Mouse (Mus musculus) heart, postnatal 0 days (tissue): ENCODE data around the gene Elmo2. TPM values are rescaled to one million over a fixed set of nuclear protein-coding genes. Genes with fewer than 3 reads are reported as not detected.

Source experiments
- ATAC-seq: fragments of 200-750 bp; cut with Nextera tagmentation; 2 replicates; pipeline ENCODE4 v1.8.0; 2017; ENCODE audit warnings: low read depth, moderate number of reproducible peaks, moderate library complexity; ENCODE audit not compliant: insufficient read depth
- DNase-seq: peaks from one replicate; pipeline ENCODE4 v3.0.0-alpha.2; 2016; ENCODE audit warnings: low spot score
- H3K27ac ChIP-seq: fragments of 300-500 bp; sonication (generic); 2 replicates; pipeline ENCODE4 v1.5.1; 2014; ENCODE audit warnings: low read depth, mild to moderate bottlenecking
- H3K27me3 ChIP-seq: fragments of 300-500 bp; sonication (generic); 2 replicates; pipeline ENCODE4 v1.6.1; 2014; ENCODE audit warnings: low read length, mixed read lengths; ENCODE audit not compliant: control insufficient read depth, insufficient read depth
- H3K36me3 ChIP-seq: fragments of 300-500 bp; sonication (generic); replicated peaks from 2 replicates; pipeline ENCODE4 v1.6.1; 2014; ENCODE audit warnings: low read length, mixed read lengths; ENCODE audit not compliant: control insufficient read depth, insufficient read depth
- H3K4me1 ChIP-seq: fragments of 300-500 bp; sonication (generic); 2 replicates; pipeline ENCODE4 v1.6.1; 2014; ENCODE audit warnings: antibody characterized with exemption; ENCODE audit not compliant: control insufficient read depth, insufficient read depth
- H3K4me2 ChIP-seq: fragments of 300-500 bp; sonication (generic); 2 replicates; pipeline ENCODE4 v1.6.1; 2014; ENCODE audit warnings: low read depth, mild to moderate bottlenecking, low read length, moderate library complexity
- H3K4me3 ChIP-seq: fragments of 300-500 bp; sonication (generic); 2 replicates; pipeline ENCODE4 v1.5.1; 2014; ENCODE audit warnings: low read depth, low read length
- H3K9ac ChIP-seq: fragments of 300-500 bp; sonication (generic); replicated peaks from 2 replicates; pipeline ENCODE4 v1.6.1; 2014; ENCODE audit warnings: low read depth, low read length, mixed read lengths
- H3K9me3 ChIP-seq: fragments of 300-500 bp; sonication (generic); replicated peaks from 2 replicates; pipeline ENCODE4 v1.6.1; 2016; ENCODE audit warnings: low read length; ENCODE audit not compliant: control insufficient read depth
- CTCF ChIP-seq: IDR thresholded peaks from 2 replicates; pipeline ENCODE4 v1.5.1; 2016; ENCODE audit warnings: antibody characterized with exemption, control low read depth, low read depth
- EP300 ChIP-seq: IDR thresholded peaks from 2 replicates; pipeline ENCODE4 v1.6.1; 2016; ENCODE audit warnings: antibody characterized with exemption, low read depth
- WGBS: fragments of 180-500 bp; shearing (Covaris S2); extraction: QIAGEN DNeasy Blood & Tissue Kit; methylation state at CpG from one replicate; pipeline ENCODE4 v1.1.7; 2014; 5-methylcytosine and 5-hydroxymethylcytosine counted together
- polyA plus RNA-seq: library from polyadenylated mRNA; unstranded; fragments of >200 nt; fragmentation: Nextera tagmentation; extraction: Ambion mirVana; gene quantifications from 2 replicates; pipeline ENCODE4 v1.2.1, GENCODE M21; 2015
- total RNA-seq: library from RNA; depleted of rRNA; stranded (reverse); fragments of >200 nt; gene quantifications from 2 replicates; pipeline ENCODE4 v1.2.3, GENCODE M21; 2014; ENCODE audit warnings: low replicate concordance

The Elmo2 gene
- total and polyA plus RNA-seq, 2 experiments from 2014 or later = 24.1 to 70.6 TPM

GRCm38 (mm10) chr2:165246349-165246748 lies 79.9 kb downstream of the Elmo2 start:
- DNase-seq (no peak), ATAC-seq (no peak)
- H3K4me2 ChIP-seq = no peak overlapping the region
- no peaks in the 10 kb centered on the region for H3K4me1 ChIP-seq
- H3K9ac ChIP-seq = no peak overlapping the region
- H3K27me3 ChIP-seq = peaks cover 72% of the 10 kb centered on the region
- no peak overlapping the region for H3K4me3 ChIP-seq
- no peaks in the 10 kb centered on the region for H3K36me3 ChIP-seq
- 10% methylated on average over 11 of the region's 11 CpGs for WGBS
- TF ChIP-seq EP300 (no peak), CTCF (no peak)
- H3K9me3 ChIP-seq = no peaks in the 10 kb centered on the region
- H3K27ac ChIP-seq = no peak overlapping the region

GRCm38 (mm10) chr2:165243122-165243720 lies 83.1 kb downstream of the Elmo2 start:
- H3K4me2 ChIP-seq = no peak overlapping the region
- H3K27me3 ChIP-seq = peaks cover 90% of the 10 kb centered on the region
- H3K36me3 ChIP-seq = no peaks in the 10 kb centered on the region
- TF ChIP-seq CTCF (no peak), EP300 (no peak)
- ATAC-seq (no peak), DNase-seq (no peak)
- no peak overlapping the region for H3K4me3 ChIP-seq
- WGBS = 7% methylated on average over 11 of the region's 11 CpGs
- H3K9ac ChIP-seq = no peak overlapping the region
- H3K4me1 ChIP-seq = no peaks in the 10 kb centered on the region
- no peak overlapping the region for H3K27ac ChIP-seq
- H3K9me3 ChIP-seq = no peaks in the 10 kb centered on the region

GRCm38 (mm10) chr2:165242575-165242974 lies 83.7 kb downstream of the Elmo2 start:
- Histone ChIP-seq H3K9ac (no peak overlapping the region), H3K27me3 (peaks cover 89% of the 10 kb centered on the region), H3K4me3 (no peak overlapping the region), H3K4me2 (no peak overlapping the region), H3K27ac (no peak overlapping the region), H3K4me1 (no peaks in the 10 kb centered on the region), H3K36me3 (no peaks in the 10 kb centered on the region), H3K9me3 (no peaks in the 10 kb centered on the region)
- TF ChIP-seq EP300 (no peak), CTCF (no peak)
- whole genome bisulfite sequencing = 3% methylated on average over 13 of the region's 13 CpGs
- DNase-seq (no peak), ATAC-seq (no peak)

- Histone ChIP-seq H3K27me3 (peaks cover 87% of the 10 kb centered on the region), H3K4me3 (no peak overlapping the region), H3K9me3 (no peaks in the 10 kb centered on the region), H3K4me2 (no peak overlapping the region), H3K4me1 (no peaks in the 10 kb centered on the region), H3K36me3 (no peaks in the 10 kb centered on the region), H3K27ac (no peak overlapping the region), H3K9ac (no peak overlapping the region)
- DNase-seq = no peak
- TF ChIP-seq EP300 (no peak), CTCF (no peak)
- no peak for ATAC-seq
- 49% methylated on average over 7 of the region's 7 CpGs for WGBS
Measured at GRCm38 (mm10) chr2:165241786-165242185, 84.5 kb downstream of the Elmo2 start.

GRCm38 (mm10) chr2:165240371-165240770 lies 85.9 kb downstream of the Elmo2 start:
- Histone ChIP-seq H3K4me3 (no peak overlapping the region), H3K4me1 (no peaks in the 10 kb centered on the region), H3K27me3 (peaks cover 89% of the 10 kb centered on the region), H3K4me2 (no peak overlapping the region), H3K36me3 (no peaks in the 10 kb centered on the region), H3K27ac (no peak overlapping the region), H3K9ac (no peak overlapping the region), H3K9me3 (no peaks in the 10 kb centered on the region)
- DNase-seq (no peak), ATAC-seq (no peak)
- 8% methylated on average over 8 of the region's 8 CpGs for WGBS
- no peak for TF ChIP-seq EP300
- no peak for TF ChIP-seq CTCF
